Mouse (Mus musculus) E14TG2a.4 (cell line): Measurements from ENCODE around the gene 4930402F06Rik.

Source experiments
- H3K27me3 ChIP-seq: 2 replicates; pipeline ENCODE4 v1.6.1; 2014; ENCODE audit warnings: low read length, control low read depth; ENCODE audit not compliant: insufficient read depth
- H3K36me3 ChIP-seq: 2 replicates; pipeline ENCODE4 v1.6.1; 2014; ENCODE audit warnings: low read length, control low read depth; ENCODE audit not compliant: insufficient read depth
- H3K4me1 ChIP-seq: replicated peaks from 2 replicates; pipeline ENCODE4 v1.6.1; 2014; ENCODE audit warnings: low read depth, low read length, control low read depth
- H3K4me3 ChIP-seq: replicated peaks from 2 replicates; pipeline ENCODE4 v1.5.1; 2014; ENCODE audit warnings: mild to moderate bottlenecking, low read length
- H3K9me3 ChIP-seq: 2 replicates; pipeline ENCODE4 v1.6.1; 2014; ENCODE audit warnings: low read length, control low read depth
- CTCF ChIP-seq: conservative IDR thresholded peaks from 2 replicates; pipeline ENCODE4 v1.5.1; 2014; ENCODE audit warnings: low read length
- NANOG ChIP-seq: IDR thresholded peaks from 2 replicates; pipeline ENCODE4 v1.6.1; 2014; ENCODE audit warnings: borderline replicate concordance, low read length, mixed read lengths
- POU5F1 ChIP-seq: IDR thresholded peaks from 2 replicates; pipeline ENCODE4 v1.6.1; 2014; ENCODE audit warnings: low read length, borderline replicate concordance

4930402F06Rik gene

GRCm38 (mm10) chr2:35397096-35397495 lies at the start of gene 4930402F06Rik:
4930402F06Rik (minus strand) TSS chr2:35397175.
- H3K36me3 ChIP-seq: peaks cover 19% of the 10 kb centered on the region
- TF ChIP-seq POU5F1 (no peak), NANOG (no peak), CTCF (no peak)
- H3K4me3 ChIP-seq: no peak within 1 kb of the TSS
- H3K27me3 ChIP-seq: no peaks in the 10 kb centered on the region
- no peaks in the 10 kb centered on the region for H3K9me3 ChIP-seq
- H3K4me1 ChIP-seq: peaks cover 6% of the 10 kb centered on the region; the same call in 1 of the 2 replicates

- TF ChIP-seq POU5F1 (no peak), NANOG (no peak), CTCF (no peak)
- Histone ChIP-seq H3K36me3 (peaks cover 33% of the 10 kb centered on the region), H3K9me3 (no peaks in the 10 kb centered on the region), H3K4me3 (peak overlapping the region; percentile 78), H3K4me1 (peaks cover 96% of the 10 kb centered on the region), H3K27me3 (no peaks in the 10 kb centered on the region)
Observed at GRCm38 (mm10) chr2:35446300-35446699, 49.3 kb upstream of the 4930402F06Rik start.

- Histone ChIP-seq H3K4me1 (peaks cover 95% of the 10 kb centered on the region), H3K36me3 (peaks cover 37% of the 10 kb centered on the region), H3K9me3 (no peaks in the 10 kb centered on the region), H3K4me3 (peak overlapping the region; percentile 78), H3K27me3 (no peaks in the 10 kb centered on the region)
- no peak for TF ChIP-seq POU5F1
- no peak for TF ChIP-seq CTCF
- TF ChIP-seq NANOG: no peak
Observed at GRCm38 (mm10) chr2:35445610-35446009, 48.6 kb upstream of the 4930402F06Rik start.

GRCm38 (mm10) chr2:35444764-35445262 lies 47.8 kb upstream of the 4930402F06Rik start:
- Histone ChIP-seq H3K36me3 (peaks cover 41% of the 10 kb centered on the region), H3K27me3 (no peaks in the 10 kb centered on the region), H3K4me3 (peak overlapping the region; percentile 78), H3K4me1 (peaks cover 92% of the 10 kb centered on the region), H3K9me3 (no peaks in the 10 kb centered on the region)
- no peak for TF ChIP-seq NANOG
- TF ChIP-seq POU5F1: no peak
- TF ChIP-seq CTCF: no peak

GRCm38 (mm10) chr2:35443981-35444763 lies 47.2 kb upstream of the 4930402F06Rik start:
- no peaks in the 10 kb centered on the region for H3K27me3 ChIP-seq
- H3K9me3 ChIP-seq: no peaks in the 10 kb centered on the region
- H3K4me1 ChIP-seq: peaks cover 86% of the 10 kb centered on the region
- peaks cover 37% of the 10 kb centered on the region for H3K36me3 ChIP-seq
- TF ChIP-seq NANOG: no peak
- no peak for TF ChIP-seq CTCF
- TF ChIP-seq POU5F1: no peak
- H3K4me3 ChIP-seq: peak overlapping the region; percentile 78

GRCm38 (mm10) chr2:35443325-35443724 lies 46.4 kb upstream of the 4930402F06Rik start:
- Histone ChIP-seq H3K27me3 (no peaks in the 10 kb centered on the region), H3K9me3 (no peaks in the 10 kb centered on the region), H3K4me3 (peak overlapping the region; percentile 78; the same call in 1 of the 2 replicates), H3K4me1 (peaks cover 78% of the 10 kb centered on the region), H3K36me3 (peaks cover 35% of the 10 kb centered on the region)
- TF ChIP-seq CTCF: no peak
- TF ChIP-seq NANOG: no peak

GRCm38 (mm10) chr2:35442079-35442478 lies 45.1 kb upstream of the 4930402F06Rik start:
- no peak for TF ChIP-seq NANOG
- no peak for TF ChIP-seq POU5F1
- TF ChIP-seq CTCF: no peak
- Histone ChIP-seq H3K9me3 (no peaks in the 10 kb centered on the region), H3K36me3 (peaks cover 35% of the 10 kb centered on the region), H3K4me1 (peaks cover 77% of the 10 kb centered on the region), H3K27me3 (no peaks in the 10 kb centered on the region), H3K4me3 (no peak overlapping the region)

GRCm38 (mm10) chr2:35441419-35441818 lies 44.4 kb upstream of the 4930402F06Rik start:
- peaks cover 38% of the 10 kb centered on the region for H3K36me3 ChIP-seq
- no peaks in the 10 kb centered on the region for H3K9me3 ChIP-seq
- peaks cover 75% of the 10 kb centered on the region for H3K4me1 ChIP-seq
- H3K27me3 ChIP-seq: no peaks in the 10 kb centered on the region
- no peak overlapping the region for H3K4me3 ChIP-seq
- no peak for TF ChIP-seq CTCF
- no peak for TF ChIP-seq POU5F1
- TF ChIP-seq NANOG: no peak

GRCm38 (mm10) chr2:35440480-35440879 lies 43.5 kb upstream of the 4930402F06Rik start:
- H3K4me1 ChIP-seq: peaks cover 70% of the 10 kb centered on the region
- peaks cover 39% of the 10 kb centered on the region for H3K36me3 ChIP-seq
- no peaks in the 10 kb centered on the region for H3K9me3 ChIP-seq
- no peak overlapping the region for H3K4me3 ChIP-seq
- no peaks in the 10 kb centered on the region for H3K27me3 ChIP-seq
- TF ChIP-seq POU5F1: no peak
- TF ChIP-seq NANOG: no peak
- TF ChIP-seq CTCF: no peak
